Mouse (Mus musculus): ENCODE data around the gene Dnmt3a.

GRCm38 (mm10) chr12:3871637-3872036 is 65.8 kb downstream of the Dnmt3a start:
- TF ChIP-seq CTCF (IDR thresholded peaks at IDR 0.05; ENCODE audit: control insufficient read depth, insufficient read depth, insufficient read length) (no peak), CEBPB (IDR thresholded peaks at IDR 0.05; ENCODE audit: low read depth) (no peak), MYOG (IDR thresholded peaks at IDR 0.05; ENCODE audit: control insufficient read depth, extremely low read depth, insufficient read length) (no peak), USF1 (IDR thresholded peaks at IDR 0.05; ENCODE audit: low read depth) (no peak), FOSL1 (IDR thresholded peaks at IDR 0.05; ENCODE audit: insufficient read depth, low read length, poor library complexity, severe bottlenecking) (no peak), MAX (IDR thresholded peaks at IDR 0.05) (no peak)

All from C2C12 (cell line).